Mouse (Mus musculus) thymus, postnatal 25 days (tissue): ENCODE data around the gene Slc39a11.
A peak's percentile ranks its signal among the peaks of the same experiment; 100 is the strongest.

Experiments used
- DNase-seq: peaks from one replicate; pipeline ENCODE4 v3.0.0; 2022

Gene Slc39a11

GRCm38 (mm10) chr11:113450665-113451064 lies 199.2 kb downstream of the Slc39a11 start:
- no peak for DNase-seq

- DNase-seq: no peak
Observed at GRCm38 (mm10) chr11:113450028-113450427, 199.9 kb downstream of the Slc39a11 start.

- DNase-seq: no peak
Observed at GRCm38 (mm10) chr11:113442036-113442435, 207.8 kb downstream of the Slc39a11 start.

GRCm38 (mm10) chr11:113439328-113440030 lies 210.4 kb downstream of the Slc39a11 start:
- no peak for DNase-seq

- no peak for DNase-seq
Observed at GRCm38 (mm10) chr11:113438915-113439314, 211.0 kb downstream of the Slc39a11 start.

GRCm38 (mm10) chr11:113437357-113437756 lies 212.5 kb downstream of the Slc39a11 start:
- no peak for DNase-seq

GRCm38 (mm10) chr11:113436299-113436698 lies 213.6 kb downstream of the Slc39a11 start:
- no peak for DNase-seq

GRCm38 (mm10) chr11:113435696-113436095 lies 214.2 kb downstream of the Slc39a11 start:
- no peak for DNase-seq

GRCm38 (mm10) chr11:113431161-113431560 lies 218.7 kb downstream of the Slc39a11 start:
- DNase-seq: no peak

GRCm38 (mm10) chr11:113425882-113426281 lies 224.0 kb downstream of the Slc39a11 start:
- no peak for DNase-seq

- DNase-seq: no peak
Observed at GRCm38 (mm10) chr11:113425454-113425853, 224.4 kb downstream of the Slc39a11 start.

- no peak for DNase-seq
Observed at GRCm38 (mm10) chr11:113424765-113425164, 225.1 kb downstream of the Slc39a11 start.

GRCm38 (mm10) chr11:113422598-113422997 lies 227.3 kb downstream of the Slc39a11 start:
- no peak for DNase-seq

- no peak for DNase-seq
Observed at GRCm38 (mm10) chr11:113418921-113419655, 230.8 kb downstream of the Slc39a11 start.

- DNase-seq: peak; percentile 8
Observed at GRCm38 (mm10) chr11:113417948-113418347, 231.9 kb downstream of the Slc39a11 start.

- DNase-seq: peak; percentile 28
Observed at GRCm38 (mm10) chr11:113412545-113412944, 237.3 kb downstream of the Slc39a11 start.

GRCm38 (mm10) chr11:113411798-113412197 lies 238.1 kb downstream of the Slc39a11 start:
- no peak for DNase-seq

- DNase-seq: peak; percentile 13
Observed at GRCm38 (mm10) chr11:113409121-113409520, 240.8 kb downstream of the Slc39a11 start.

GRCm38 (mm10) chr11:113407474-113407873 lies 242.4 kb downstream of the Slc39a11 start:
- DNase-seq: no peak

GRCm38 (mm10) chr11:113400868-113401267 lies 249.0 kb downstream of the Slc39a11 start:
- no peak for DNase-seq

- DNase-seq: no peak
Observed at GRCm38 (mm10) chr11:113399601-113400000, 250.3 kb downstream of the Slc39a11 start.

GRCm38 (mm10) chr11:113397394-113397793 lies 252.5 kb downstream of the Slc39a11 start:
- no peak for DNase-seq

GRCm38 (mm10) chr11:113393366-113394150 lies 256.3 kb downstream of the Slc39a11 start:
- DNase-seq: no peak
